Mouse (Mus musculus) MEL (cell line): Measurements from ENCODE around the gene Man2a2. TPM values are rescaled to one million over a fixed set of nuclear protein-coding genes. Genes with fewer than 3 reads are reported as not detected.

ENCODE experiments used
- DNase-seq: peaks from one replicate; pipeline ENCODE4 v3.0.0; 2011; ENCODE audit warnings: low read depth, low spot score
- H3K27ac ChIP-seq: 2 replicates; pipeline ENCODE4 v1.5.1; 2012; ENCODE audit warnings: low read depth, mild to moderate bottlenecking, control low read depth, low read length, moderate library complexity; ENCODE audit not compliant: control insufficient read depth
- H3K27me3 ChIP-seq, 2 experiments: fragments of 150-350 bp in 1 of 2; sonication (generic) in 1 of 2; 2 replicates each; pipeline ENCODE4 v1.6.1; 2012; ENCODE audit warnings: low read length in 2 of 2, mild to moderate bottlenecking in 2 of 2, improper control_type of control experiment in 1 of 2, moderate library complexity in 1 of 2; ENCODE audit not compliant: insufficient read depth in 2 of 2, control insufficient read depth in 1 of 2
- H3K36me3 ChIP-seq, 2 experiments: 2 replicates each; pipeline ENCODE4 v1.6.1; 2012 to 2014; ENCODE audit warnings: low read length in 2 of 2, improper control_type of control experiment in 1 of 2, inconsistent platforms in 1 of 2, mild to moderate bottlenecking in 1 of 2; ENCODE audit not compliant: insufficient read depth in 2 of 2, control insufficient read depth in 1 of 2
- H3K4me1 ChIP-seq, 2 experiments: fragments of 150-350 bp in 1 of 2; sonication (generic) in 1 of 2; 2 replicates each; pipeline ENCODE4 v1.6.1; 2012; ENCODE audit warnings: low read length in 2 of 2, improper control_type of control experiment in 1 of 2, mild to moderate bottlenecking in 1 of 2; ENCODE audit not compliant: insufficient read depth in 2 of 2, control insufficient read depth in 1 of 2
- H3K4me3 ChIP-seq, 2 experiments: fragments of 150-350 bp in 1 of 2; sonication (generic) in 1 of 2; 2 replicates each; pipeline ENCODE4 v1.5.1; 2012; ENCODE audit warnings: low read depth in 2 of 2, low read length in 2 of 2, mild to moderate bottlenecking in 2 of 2, moderate library complexity in 2 of 2, control low read depth in 1 of 2, improper control_type of control experiment in 1 of 2; ENCODE audit not compliant: control insufficient read depth in 1 of 2, insufficient read depth in 1 of 2
- H3K79me2 ChIP-seq: 2 replicates; pipeline ENCODE4 v1.6.1; 2012; ENCODE audit warnings: mild to moderate bottlenecking, low read length, moderate library complexity; ENCODE audit not compliant: control insufficient read depth, poor library complexity, insufficient read depth
- H3K9ac ChIP-seq: 2 replicates; pipeline ENCODE4 v1.6.1; 2012; ENCODE audit warnings: low read depth, mild to moderate bottlenecking, control low read depth, low read length, moderate library complexity; ENCODE audit not compliant: control insufficient read depth, poor library complexity, severe bottlenecking
- H3K9me3 ChIP-seq: fragments of 150-350 bp; sonication (generic); replicated peaks from 2 replicates; pipeline ENCODE4 v1.6.1; 2012; ENCODE audit warnings: mild to moderate bottlenecking, low read length, improper control_type of control experiment, moderate library complexity; ENCODE audit not compliant: insufficient read depth
- CHD2 ChIP-seq: IDR thresholded peaks from 2 replicates; pipeline ENCODE4 v1.6.1; 2011; ENCODE audit warnings: low read length, improper control_type of control experiment
- CTCF ChIP-seq, 3 experiments: IDR thresholded peaks in 2 of 3; conservative IDR thresholded peaks in 1 of 3; 2 replicates each; pipeline ENCODE4 v1.5.1; 2011 to 2012; ENCODE audit warnings: low read length in 3 of 3, low read depth in 2 of 3, mild to moderate bottlenecking in 2 of 3, improper control_type of control experiment in 1 of 3, inconsistent platforms in 1 of 3, mixed read lengths in 1 of 3, moderate library complexity in 1 of 3; ENCODE audit not compliant: control insufficient read depth in 1 of 3, insufficient read depth in 1 of 3, poor library complexity in 1 of 3, severe bottlenecking in 1 of 3
- GATA1 ChIP-seq: IDR thresholded peaks from 2 replicates; pipeline ENCODE4 v1.6.1; 2011; ENCODE audit warnings: low read depth, low read length, improper control_type of control experiment
- HCFC1 ChIP-seq: IDR thresholded peaks from 2 replicates; pipeline ENCODE4 v1.6.1; 2012; ENCODE audit warnings: low read depth, mild to moderate bottlenecking, inconsistent platforms, low read length, improper control_type of control experiment, moderate library complexity
- JUND ChIP-seq: IDR thresholded peaks from 2 replicates; pipeline ENCODE4 v1.6.1; 2011; ENCODE audit warnings: low read depth, mild to moderate bottlenecking, improper control_type of control experiment, low read length
- KAT2A ChIP-seq: conservative IDR thresholded peaks from 2 replicates; pipeline ENCODE4 v1.6.1; 2012; ENCODE audit warnings: low read depth, low read length, improper control_type of control experiment, inconsistent platforms
- MAFK ChIP-seq: IDR thresholded peaks from 2 replicates; pipeline ENCODE4 v1.6.1; 2011; ENCODE audit warnings: low read depth, mild to moderate bottlenecking, low read length, improper control_type of control experiment, borderline replicate concordance
- MAX ChIP-seq: IDR thresholded peaks from 2 replicates; pipeline ENCODE4 v1.6.1; 2011; ENCODE audit warnings: low read length, improper control_type of control experiment
- MAZ ChIP-seq: IDR thresholded peaks from 2 replicates; pipeline ENCODE4 v1.6.1; 2012; ENCODE audit warnings: low read depth, mild to moderate bottlenecking, inconsistent platforms, low read length, improper control_type of control experiment
- MEF2A ChIP-seq: IDR thresholded peaks from 2 replicates; pipeline ENCODE4 v1.6.1; 2014; ENCODE audit warnings: low read depth, mild to moderate bottlenecking, inconsistent platforms, low read length, improper control_type of control experiment; ENCODE audit not compliant: poor library complexity, insufficient replicate concordance, severe bottlenecking; ENCODE audit errors: extremely low read depth
- MYB ChIP-seq: IDR thresholded peaks from 2 replicates; pipeline ENCODE4 v1.6.1; 2011; ENCODE audit warnings: mild to moderate bottlenecking, low read depth, low read length, improper control_type of control experiment
- MYC ChIP-seq: IDR thresholded peaks from 2 replicates; pipeline ENCODE4 v1.6.1; 2011; ENCODE audit warnings: low read depth, mild to moderate bottlenecking, low read length, improper control_type of control experiment, moderate library complexity
- NELFE ChIP-seq: IDR thresholded peaks from 2 replicates; pipeline ENCODE4 v1.6.1; 2011; ENCODE audit warnings: low read depth, low read length, improper control_type of control experiment
- POLR2AphosphoS2 ChIP-seq: IDR thresholded peaks from 2 replicates; pipeline ENCODE4 v1.6.1; 2011; ENCODE audit warnings: low read length, improper control_type of control experiment
- POLR2AphosphoS5 ChIP-seq: IDR thresholded peaks from 2 replicates; pipeline ENCODE4 v1.6.1; 2012; ENCODE audit warnings: low read depth, borderline replicate concordance, mild to moderate bottlenecking, inconsistent platforms, low read length, moderate library complexity, mixed read lengths
- RCOR1 ChIP-seq: IDR thresholded peaks from 2 replicates; pipeline ENCODE4 v1.6.1; 2012; ENCODE audit warnings: low read depth, mild to moderate bottlenecking, inconsistent platforms, low read length, improper control_type of control experiment
- SIN3A ChIP-seq: IDR thresholded peaks from 2 replicates; pipeline ENCODE4 v1.6.1; 2012; ENCODE audit warnings: low read length, improper control_type of control experiment, inconsistent platforms
- TAL1 ChIP-seq: IDR thresholded peaks from 2 replicates; pipeline ENCODE4 v1.6.1; 2012; ENCODE audit warnings: mild to moderate bottlenecking, inconsistent platforms, low read length, moderate library complexity, mixed read lengths
- TCF12 ChIP-seq: IDR thresholded peaks from 2 replicates; pipeline ENCODE4 v1.6.1; 2014; ENCODE audit warnings: low read depth, mild to moderate bottlenecking, inconsistent platforms, low read length, improper control_type of control experiment, moderate library complexity
- UBTF ChIP-seq: IDR thresholded peaks from 2 replicates; pipeline ENCODE4 v1.6.1; 2012; ENCODE audit warnings: low read depth, mild to moderate bottlenecking, inconsistent platforms, low read length, improper control_type of control experiment, moderate library complexity, borderline replicate concordance; ENCODE audit not compliant: insufficient read depth
- USF1 ChIP-seq: IDR thresholded peaks from 2 replicates; pipeline ENCODE4 v1.6.1; 2014; ENCODE audit warnings: low read depth, mild to moderate bottlenecking, inconsistent platforms, low read length, improper control_type of control experiment, moderate library complexity
- USF2 ChIP-seq, 2 experiments: IDR thresholded peaks; 2 replicates each; pipeline ENCODE4 v1.6.1; 2011 to 2012; ENCODE audit warnings: improper control_type of control experiment in 2 of 2, low read length in 2 of 2, borderline replicate concordance in 1 of 2, inconsistent platforms in 1 of 2, low read depth in 1 of 2, mild to moderate bottlenecking in 1 of 2; ENCODE audit not compliant: insufficient read depth in 1 of 2
- ZC3H11A ChIP-seq: IDR thresholded peaks from 2 replicates; pipeline ENCODE4 v1.6.1; 2012; ENCODE audit warnings: low read depth, mild to moderate bottlenecking, inconsistent platforms, low read length, improper control_type of control experiment
- ZKSCAN1 ChIP-seq: IDR thresholded peaks from 2 replicates; pipeline ENCODE4 v1.6.1; 2012; ENCODE audit warnings: low read depth, mild to moderate bottlenecking, inconsistent platforms, low read length, improper control_type of control experiment, moderate library complexity
- ZNF384 ChIP-seq: IDR thresholded peaks from 2 replicates; pipeline ENCODE4 v1.6.1; 2012; ENCODE audit warnings: low read depth, mild to moderate bottlenecking, inconsistent platforms, low read length, improper control_type of control experiment
- polyA plus RNA-seq, 2 experiments: library from polyadenylated mRNA; stranded (reverse) in 1 of 2; unstranded in 1 of 2; fragments of >175 nt in 1 of 2; fragments of >200 nt in 1 of 2; gene quantifications; 2 replicates each; pipeline versions ENCODE4 v1.2.1 to v1.2.4; 2012; ENCODE audit warnings: low replicate concordance in 2 of 2, low read depth in 1 of 2; ENCODE audit not compliant: insufficient read length in 2 of 2, insufficient read depth in 1 of 2, missing spikeins in 1 of 2
- total RNA-seq: library from RNA; depleted of rRNA; stranded (reverse); fragments of 300-350 nt; gene quantifications from 2 replicates; pipeline ENCODE4 v1.2.3, GENCODE M21; 2012

Man2a2 gene
- total and polyA plus RNA-seq, 3 experiments: 19.2 to 38.6 TPM; not detected in 1

GRCm38 (mm10) chr7:80413512-80414302, 42.5 kb upstream of the Man2a2 start:
- Histone ChIP-seq H3K36me3 (peaks cover 0 to 23% of the 10 kb centered on the region in 2 experiments; a peak in 2 of 4 replicates), H3K79me2 (no peaks in the 10 kb centered on the region), H3K9me3 (no peaks in the 10 kb centered on the region), H3K4me3 (no peak overlapping the region), H3K27ac (no peak overlapping the region), H3K9ac (no peak overlapping the region), H3K4me1 (peaks cover 9 to 29% of the 10 kb centered on the region in 2 experiments), H3K27me3 (no peaks in the 10 kb centered on the region)
- TF ChIP-seq POLR2AphosphoS5 (peak; percentile 52; the same call in 1 of the 2 replicates), NELFE (no peak)
- no peak for DNase-seq

DNA sequence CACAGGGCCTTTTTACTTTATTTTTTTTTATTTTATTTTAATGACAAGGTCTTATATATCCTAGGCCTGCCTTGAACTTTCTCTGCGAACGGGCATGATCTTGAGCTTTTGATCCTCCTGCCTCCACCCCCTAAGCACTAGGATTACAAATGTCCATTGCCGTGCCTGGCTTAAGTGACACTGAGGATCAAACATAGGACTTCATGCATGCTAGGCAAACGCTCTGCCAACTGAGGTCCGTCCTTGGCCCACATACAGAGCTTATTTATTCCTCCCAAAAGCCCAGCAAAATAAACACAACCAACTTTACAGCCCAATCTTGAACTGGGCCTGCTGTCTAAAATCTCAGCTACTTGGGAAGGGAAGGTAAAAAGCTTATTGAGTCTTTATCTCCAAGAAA, 41.6 kb upstream of the Man2a2 start:
- no peak overlapping the region for H3K9ac ChIP-seq
- DNase-seq: no peak
- no peaks in the 10 kb centered on the region for H3K27me3 ChIP-seq
- H3K36me3 ChIP-seq: peaks cover 0 to 14% of the 10 kb centered on the region in 2 experiments; a peak in 2 of 4 replicates
- H3K4me1 ChIP-seq: peaks cover 7 to 20% of the 10 kb centered on the region in 2 experiments
- H3K9me3 ChIP-seq: no peaks in the 10 kb centered on the region
- H3K79me2 ChIP-seq: no peaks in the 10 kb centered on the region
- no peak overlapping the region for H3K27ac ChIP-seq
- no peak overlapping the region for H3K4me3 ChIP-seq
- TF ChIP-seq MAFK (no peak), HCFC1 (no peak), TCF12 (no peak)

DNA sequence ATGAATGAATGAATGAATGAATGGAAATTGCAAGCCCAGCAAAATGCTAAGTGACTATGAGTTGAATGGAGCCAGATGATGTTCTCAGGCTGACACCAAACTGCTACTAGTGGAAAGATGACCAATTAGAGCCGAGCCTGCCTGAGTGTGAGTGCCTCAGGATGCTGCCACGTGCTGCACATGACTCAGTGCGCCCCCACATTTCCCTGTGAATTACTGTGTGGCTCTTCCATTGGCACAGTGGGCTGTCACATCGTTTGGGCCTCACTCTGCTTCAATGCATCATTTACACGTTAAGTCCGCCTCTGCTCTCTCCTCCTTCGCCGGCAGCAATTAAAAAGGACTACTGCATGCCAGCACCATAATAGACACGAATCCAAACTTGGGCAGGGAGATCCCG, 41.1 kb upstream of the Man2a2 start:
- TF ChIP-seq MYC: no peak
- no peak for TF ChIP-seq MEF2A
- TF ChIP-seq ZKSCAN1: no peak
- no peak for TF ChIP-seq JUND
- no peak for TF ChIP-seq KAT2A
- no peak for TF ChIP-seq TAL1
- TF ChIP-seq UBTF: no peak
- no peak for TF ChIP-seq USF1
- TF ChIP-seq POLR2AphosphoS2: no peak
- no peak for TF ChIP-seq MYB
- TF ChIP-seq ZC3H11A: no peak
- TF ChIP-seq USF2 (IDR thresholded peaks at IDR 0.05; ENCODE audit: borderline replicate concordance in 1 of 2, insufficient read depth in 1 of 2, low read depth in 1 of 2, low read length in 2 of 2): no peak
- no peak for TF ChIP-seq MAX
- TF ChIP-seq CTCF (IDR thresholded peaks at IDR 0.05 in 2 of 3, conservative IDR thresholded peaks at IDR 0.05 in 1 of 3; ENCODE audit: control insufficient read depth in 1 of 3, insufficient read depth in 1 of 3, low read depth in 2 of 3, low read length in 3 of 3, poor library complexity in 1 of 3, severe bottlenecking in 1 of 3): no peak
- no peak for TF ChIP-seq RCOR1
- no peak for TF ChIP-seq CHD2
- no peak for TF ChIP-seq GATA1
- TF ChIP-seq MAZ: no peak
- TF ChIP-seq SIN3A: no peak
- TF ChIP-seq ZNF384: no peak
- TF ChIP-seq, all 39 proteins: peak for 0
- H3K36me3 ChIP-seq: peaks cover 0 to 9% of the 10 kb centered on the region in 2 experiments; a peak in 2 of 4 replicates
- no peak overlapping the region for H3K4me3 ChIP-seq
- H3K4me1 ChIP-seq: peaks cover 5 to 15% of the 10 kb centered on the region in 2 experiments
- no peaks in the 10 kb centered on the region for H3K9me3 ChIP-seq
- no peaks in the 10 kb centered on the region for H3K27me3 ChIP-seq
- DNase-seq: no peak
- H3K27ac ChIP-seq: no peak overlapping the region
- no peak overlapping the region for H3K9ac ChIP-seq
- H3K79me2 ChIP-seq: no peaks in the 10 kb centered on the region
